Mouse (Mus musculus) B cell, adult 2 months (primary cell): Measurements from ENCODE around the gene Pik3c2b.
A peak's percentile ranks its signal among the peaks of the same experiment; 100 is the strongest.
"Not testable (repeated sequence)": the region's sequence is repeated elsewhere in the genome, so short reads cannot be mapped to it uniquely, and the experiment has no call there.

Experiments used
- DNase-seq, 2 experiments: peaks; one replicate each; pipeline ENCODE4 v3.0.0; 2022

The Pik3c2b gene

GRCm38 (mm10) chr1:133045011-133045860, at the start of gene Pik3c2b:
Gene Pik3c2b, plus strand, starts transcription at chr1:133045667.
- DNase-seq = peak; percentile 32 to 48

GRCm38 (mm10) chr1:133000347-133000746, 45.1 kb upstream of the Pik3c2b start:
- no peak for DNase-seq

- no peak for DNase-seq
Observed at GRCm38 (mm10) chr1:133006571-133006970, 38.9 kb upstream of the Pik3c2b start.

- DNase-seq = peak; percentile 64 to 72
Observed at GRCm38 (mm10) chr1:133011955-133012841, 33.3 kb upstream of the Pik3c2b start.

GRCm38 (mm10) chr1:133013331-133013730, 32.1 kb upstream of the Pik3c2b start:
- peak; percentile 35 to 45 for DNase-seq

GRCm38 (mm10) chr1:133014196-133014595, 31.3 kb upstream of the Pik3c2b start:
- no peak for DNase-seq

- no peak for DNase-seq
Observed at GRCm38 (mm10) chr1:133016775-133017428, 28.6 kb upstream of the Pik3c2b start.

GRCm38 (mm10) chr1:133018580-133018979, 26.9 kb upstream of the Pik3c2b start:
- no peak for DNase-seq

GRCm38 (mm10) chr1:133019312-133019711, 26.2 kb upstream of the Pik3c2b start:
- no peak for DNase-seq

- no peak for DNase-seq
Observed at GRCm38 (mm10) chr1:133020137-133020894, 25.2 kb upstream of the Pik3c2b start.

GRCm38 (mm10) chr1:133021391-133021790, 24.1 kb upstream of the Pik3c2b start:
- peak; percentile 41 to 53 for DNase-seq

- DNase-seq = not testable (repeated sequence)
Observed at GRCm38 (mm10) chr1:133021971-133022370, 23.5 kb upstream of the Pik3c2b start.

- not testable (repeated sequence) for DNase-seq
Observed at GRCm38 (mm10) chr1:133023723-133024122, 21.7 kb upstream of the Pik3c2b start.

GRCm38 (mm10) chr1:133024426-133024825, 21.0 kb upstream of the Pik3c2b start:
- no peak for DNase-seq

- DNase-seq = peak; percentile 89 to 91
Observed at GRCm38 (mm10) chr1:133025051-133025795, 20.2 kb upstream of the Pik3c2b start.

- DNase-seq = peak; percentile 34 to 37
Observed at GRCm38 (mm10) chr1:133025796-133026190, 19.7 kb upstream of the Pik3c2b start.

- no peak for DNase-seq
Observed at GRCm38 (mm10) chr1:133027126-133027525, 18.3 kb upstream of the Pik3c2b start.

GRCm38 (mm10) chr1:133027980-133028379, 17.5 kb upstream of the Pik3c2b start:
- DNase-seq = no peak

GRCm38 (mm10) chr1:133029744-133030143, 15.7 kb upstream of the Pik3c2b start:
- DNase-seq = peak; percentile 32 to 36

GRCm38 (mm10) chr1:133030461-133030860, 15.0 kb upstream of the Pik3c2b start, which contains the start of gene Mdm4:
Gene Mdm4, minus strand, starts transcription at chr1:133030561.
- no peak for DNase-seq

GRCm38 (mm10) chr1:133032981-133033315, 12.5 kb upstream of the Pik3c2b start:
- no peak for DNase-seq
